Mouse (Mus musculus): ENCODE measurements around the gene Paqr6. TPM values are rescaled to one million over a fixed set of nuclear protein-coding genes. Genes with fewer than 3 reads are reported as not detected.

Gene Paqr6
- 3.1 TPM for polyA plus RNA-seq (2015; fragmentation: Illumina TruSeq; extraction: RNeasy Lipid Tissue Mini Kit (QIAGEN cat#74804); ENCODE audit: insufficient read depth, low read depth, low replicate concordance)

DNA sequence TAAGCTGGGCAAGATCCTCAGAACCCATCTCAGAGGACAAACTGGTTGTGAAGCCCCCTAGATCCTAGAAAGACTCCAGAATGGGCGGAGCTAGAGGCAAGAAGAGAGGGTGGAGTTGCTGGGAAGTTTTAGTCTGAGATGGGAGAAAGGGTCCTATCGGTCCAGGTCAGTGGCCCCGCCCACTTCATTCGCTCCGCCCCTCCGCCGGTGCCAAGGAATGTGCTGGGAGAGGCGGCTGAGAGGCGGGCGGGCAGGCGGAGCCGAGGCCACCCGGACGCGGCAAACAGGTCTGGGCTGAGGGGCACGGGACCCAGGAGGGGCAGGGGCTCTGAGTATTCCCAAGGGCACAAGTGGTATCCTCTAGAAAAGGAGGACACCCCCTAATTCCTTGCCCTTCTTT is at the start of gene Paqr6:
Paqr6 (plus strand) TSS at position 248 of the 400 bp plus-strand sequence.

GRCm38 (mm10) chr3:88324951-88325405 is 39.4 kb upstream of the Paqr6 start, which contains the start of gene Glmp:
Gene Glmp (plus strand): TSS chr3:88325023.

DNA sequence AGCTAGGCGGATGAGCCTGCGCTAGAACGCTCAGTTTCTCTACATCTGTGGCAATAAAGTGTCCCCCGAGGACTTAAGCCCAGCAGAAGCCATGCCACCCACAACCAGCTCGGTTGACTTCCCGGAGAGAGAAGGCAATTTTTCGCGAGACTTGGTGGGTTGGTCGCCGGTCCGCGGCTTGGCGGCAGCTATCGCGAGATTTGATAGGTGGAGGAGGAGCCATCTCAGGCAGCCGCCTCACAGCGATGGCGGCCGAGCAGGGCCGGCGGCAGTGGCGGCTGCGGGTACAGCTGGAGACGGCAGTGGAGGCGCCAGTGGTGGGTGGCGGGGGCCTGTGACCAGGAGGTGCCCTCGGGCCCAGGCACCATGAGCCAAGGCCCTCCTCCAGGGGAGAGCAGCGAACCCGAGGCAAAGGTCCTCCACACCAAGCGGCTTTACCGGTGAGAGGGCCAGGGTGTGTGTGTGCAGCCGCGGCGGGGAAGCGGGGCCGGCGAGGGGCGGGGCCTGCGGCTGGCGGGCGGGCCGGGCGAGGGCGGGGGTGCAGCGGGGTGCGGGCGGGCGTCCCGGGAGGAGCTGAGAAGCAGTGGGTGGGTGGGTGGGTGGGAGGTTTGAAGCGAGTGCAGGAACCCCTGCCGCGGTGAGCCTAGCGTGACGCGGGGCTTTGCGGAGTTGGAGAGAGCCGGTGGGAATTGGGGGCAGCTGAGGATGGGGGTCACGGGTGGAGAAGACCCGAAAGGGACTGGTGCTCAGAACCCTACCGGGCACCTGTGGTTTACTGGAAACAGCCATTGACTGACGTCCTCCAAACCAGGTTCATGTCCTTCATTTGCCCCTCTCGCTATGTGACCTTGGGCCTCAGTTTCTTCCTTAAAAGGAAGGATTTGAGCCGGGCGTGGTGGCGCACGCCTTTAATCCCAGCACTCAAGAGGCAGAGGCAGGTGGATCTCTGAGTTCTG is 28.0 kb upstream of the Paqr6 start, which contains the start of the genes Tmem79 and Smg5:
Tmem79 (minus strand) TSS at position 91 of the 956 bp plus-strand sequence.
Smg5 (plus strand) TSS at position 203 of the 956 bp plus-strand sequence.

GRCm38 (mm10) chr3:88372643-88373042 is 8.3 kb downstream of the Paqr6 start, which contains the start of gene Bglap3:
Gene Bglap3 (minus strand): TSS chr3:88372743.

DNA sequence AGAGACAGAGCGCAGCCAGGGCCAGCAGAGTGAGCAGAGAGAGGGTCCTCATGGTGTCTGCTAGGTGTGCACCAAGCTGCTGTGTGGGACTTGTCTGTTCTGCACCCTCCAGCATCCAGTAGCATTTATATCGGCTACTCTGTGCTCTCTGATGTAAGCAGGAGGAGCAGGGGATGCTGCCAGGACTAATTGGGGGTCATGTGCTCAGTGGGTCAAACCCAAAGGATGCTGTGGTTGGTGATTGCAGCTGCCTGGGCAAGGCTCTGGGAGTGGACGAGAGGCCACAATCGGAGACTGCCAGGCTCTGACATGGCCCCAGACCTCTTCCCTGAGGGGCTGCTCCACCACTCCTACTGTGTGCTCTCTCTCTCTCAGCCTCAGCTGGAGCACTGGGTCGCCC is 14.2 kb downstream of the Paqr6 start, which contains the start of gene Bglap2:
Bglap2 (minus strand) TSS at position 101 of the 400 bp plus-strand sequence.

GRCm38 (mm10) chr3:88384364-88384763 is 20.0 kb downstream of the Paqr6 start, which contains the start of gene Bglap:
Gene Bglap (minus strand): TSS chr3:88384464.

DNA sequence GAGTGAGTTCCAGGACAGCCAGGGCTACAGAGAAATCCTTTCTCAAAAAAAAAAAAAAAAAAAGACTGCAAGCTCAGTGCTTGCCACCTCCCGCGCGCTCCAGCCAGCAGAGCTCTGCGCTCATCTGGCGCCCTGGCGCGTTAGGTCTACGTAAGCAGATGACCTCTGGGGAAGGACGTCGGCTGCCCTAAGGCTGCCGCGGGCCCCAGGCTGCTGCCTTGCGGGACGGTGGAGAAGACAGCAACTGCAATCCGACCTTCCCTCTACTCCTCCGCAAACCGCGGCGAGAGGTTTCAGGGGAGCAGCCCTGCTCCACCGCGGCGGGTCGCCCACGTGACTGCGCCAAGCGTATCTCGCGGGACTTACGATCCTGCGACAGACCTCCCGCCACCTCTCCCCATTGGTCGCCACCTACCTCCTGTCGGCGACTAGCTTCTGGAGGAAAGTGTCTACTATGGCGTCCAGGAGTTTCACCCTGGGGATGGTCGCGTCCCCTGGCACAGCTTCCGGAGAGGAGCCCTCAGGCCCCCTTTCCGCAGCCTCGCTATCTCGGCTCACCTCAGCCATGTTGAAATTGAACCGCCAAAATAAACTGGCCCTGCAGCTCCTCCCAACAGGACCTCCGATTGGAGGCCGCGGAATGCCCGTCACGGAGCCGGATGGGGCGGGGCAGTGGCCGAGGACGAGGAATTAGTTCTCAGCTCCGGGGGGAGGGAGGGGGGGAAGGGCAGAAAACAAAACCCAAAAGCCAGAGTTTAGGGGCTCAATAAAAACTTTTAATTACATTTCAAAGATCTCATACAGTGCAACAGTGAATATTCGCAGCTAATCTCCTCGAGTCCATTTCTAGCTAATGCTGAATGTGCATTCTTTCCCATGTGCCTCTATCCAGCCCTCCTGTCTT is 45.6 kb downstream of the Paqr6 start, which contains the start of gene Pmf1:
Pmf1 (minus strand) TSS at position 591 of the 904 bp plus-strand sequence.

Other genes with a start within 250 kb of the Paqr6 start
- 22.1 TPM for gene Mef2d, start 222.2 kb upstream of the Paqr6 start, polyA plus RNA-seq (2015; fragmentation: Illumina TruSeq; extraction: RNeasy Lipid Tissue Mini Kit (QIAGEN cat#74804); ENCODE audit: insufficient read depth, low read depth, low replicate concordance)
- gene Rhbg, start 109.9 kb upstream of the Paqr6 start, polyA plus RNA-seq (2015; fragmentation: Illumina TruSeq; extraction: RNeasy Lipid Tissue Mini Kit (QIAGEN cat#74804); ENCODE audit: insufficient read depth, low read depth, low replicate concordance): not detected
- gene Gm38392, start 77.4 kb upstream of the Paqr6 start, polyA plus RNA-seq (2015; fragmentation: Illumina TruSeq; extraction: RNeasy Lipid Tissue Mini Kit (QIAGEN cat#74804); ENCODE audit: insufficient read depth, low read depth, low replicate concordance): not detected
- 6.5 TPM for gene Tsacc, start 67.6 kb upstream of the Paqr6 start, polyA plus RNA-seq (2015; fragmentation: Illumina TruSeq; extraction: RNeasy Lipid Tissue Mini Kit (QIAGEN cat#74804); ENCODE audit: insufficient read depth, low read depth, low replicate concordance)
- 53.2 TPM for gene Cct3, start 67.5 kb upstream of the Paqr6 start, polyA plus RNA-seq (2015; fragmentation: Illumina TruSeq; extraction: RNeasy Lipid Tissue Mini Kit (QIAGEN cat#74804); ENCODE audit: insufficient read depth, low read depth, low replicate concordance)
- 33.7 TPM for gene Glmp, start 39.6 kb upstream of the Paqr6 start, polyA plus RNA-seq (2015; fragmentation: Illumina TruSeq; extraction: RNeasy Lipid Tissue Mini Kit (QIAGEN cat#74804); ENCODE audit: insufficient read depth, low read depth, low replicate concordance)
- 0.63 TPM for gene Tmem79, start 28.4 kb upstream of the Paqr6 start, polyA plus RNA-seq (2015; fragmentation: Illumina TruSeq; extraction: RNeasy Lipid Tissue Mini Kit (QIAGEN cat#74804); ENCODE audit: insufficient read depth, low read depth, low replicate concordance)
- gene Smg5, start 28.3 kb upstream of the Paqr6 start, polyA plus RNA-seq (2015; fragmentation: Illumina TruSeq; extraction: RNeasy Lipid Tissue Mini Kit (QIAGEN cat#74804); ENCODE audit: insufficient read depth, low read depth, low replicate concordance): 19.8 TPM
- 24.3 TPM for gene Bglap3, start 8.2 kb downstream of the Paqr6 start, polyA plus RNA-seq (2015; fragmentation: Illumina TruSeq; extraction: RNeasy Lipid Tissue Mini Kit (QIAGEN cat#74804); ENCODE audit: insufficient read depth, low read depth, low replicate concordance)
- not detected for gene Bglap2, start 14.1 kb downstream of the Paqr6 start, polyA plus RNA-seq (2015; fragmentation: Illumina TruSeq; extraction: RNeasy Lipid Tissue Mini Kit (QIAGEN cat#74804); ENCODE audit: insufficient read depth, low read depth, low replicate concordance)
- not detected for gene Bglap, start 19.9 kb downstream of the Paqr6 start, polyA plus RNA-seq (2015; fragmentation: Illumina TruSeq; extraction: RNeasy Lipid Tissue Mini Kit (QIAGEN cat#74804); ENCODE audit: insufficient read depth, low read depth, low replicate concordance)
- 2.7 TPM for gene Pmf1, start 45.7 kb downstream of the Paqr6 start, polyA plus RNA-seq (2015; fragmentation: Illumina TruSeq; extraction: RNeasy Lipid Tissue Mini Kit (QIAGEN cat#74804); ENCODE audit: insufficient read depth, low read depth, low replicate concordance)
- gene Slc25a44, start 60.6 kb downstream of the Paqr6 start, polyA plus RNA-seq (2015; fragmentation: Illumina TruSeq; extraction: RNeasy Lipid Tissue Mini Kit (QIAGEN cat#74804); ENCODE audit: insufficient read depth, low read depth, low replicate concordance): 5.0 TPM
- gene Sema4a, start 96.6 kb downstream of the Paqr6 start, polyA plus RNA-seq (2015; fragmentation: Illumina TruSeq; extraction: RNeasy Lipid Tissue Mini Kit (QIAGEN cat#74804); ENCODE audit: insufficient read depth, low read depth, low replicate concordance): 8.8 TPM
- 18.2 TPM for gene Lmna, start 145.4 kb downstream of the Paqr6 start, polyA plus RNA-seq (2015; fragmentation: Illumina TruSeq; extraction: RNeasy Lipid Tissue Mini Kit (QIAGEN cat#74804); ENCODE audit: insufficient read depth, low read depth, low replicate concordance)
- gene Mex3a, start 167.8 kb downstream of the Paqr6 start, polyA plus RNA-seq (2015; fragmentation: Illumina TruSeq; extraction: RNeasy Lipid Tissue Mini Kit (QIAGEN cat#74804); ENCODE audit: insufficient read depth, low read depth, low replicate concordance): 0.13 TPM
- gene Rab25, start 183.7 kb downstream of the Paqr6 start, polyA plus RNA-seq (2015; fragmentation: Illumina TruSeq; extraction: RNeasy Lipid Tissue Mini Kit (QIAGEN cat#74804); ENCODE audit: insufficient read depth, low read depth, low replicate concordance): 9.4 TPM
- gene Lamtor2, start 188.5 kb downstream of the Paqr6 start, polyA plus RNA-seq (2015; fragmentation: Illumina TruSeq; extraction: RNeasy Lipid Tissue Mini Kit (QIAGEN cat#74804); ENCODE audit: insufficient read depth, low read depth, low replicate concordance): 43.4 TPM
- gene Ubqln4, start 189.2 kb downstream of the Paqr6 start, polyA plus RNA-seq (2015; fragmentation: Illumina TruSeq; extraction: RNeasy Lipid Tissue Mini Kit (QIAGEN cat#74804); ENCODE audit: insufficient read depth, low read depth, low replicate concordance): 17.2 TPM
- 80.4 TPM for gene Ssr2, start 211.3 kb downstream of the Paqr6 start, polyA plus RNA-seq (2015; fragmentation: Illumina TruSeq; extraction: RNeasy Lipid Tissue Mini Kit (QIAGEN cat#74804); ENCODE audit: insufficient read depth, low read depth, low replicate concordance)
- 23.6 TPM for gene Arhgef2, start 241.4 kb downstream of the Paqr6 start, polyA plus RNA-seq (2015; fragmentation: Illumina TruSeq; extraction: RNeasy Lipid Tissue Mini Kit (QIAGEN cat#74804); ENCODE audit: insufficient read depth, low read depth, low replicate concordance)

Measured in pancreas, adult 10 weeks (tissue).